Mouse (Mus musculus) thymus, postnatal 10 days (tissue): ENCODE results near the gene Rap1gap.
A peak's percentile ranks its signal among the peaks of the same experiment; 100 is the strongest.

Source experiments
- DNase-seq, 2 experiments: peaks; one replicate each; pipeline ENCODE4 v3.0.0; 2021; ENCODE audit warnings: low spot score in 2 of 2

The Rap1gap gene

DNA sequence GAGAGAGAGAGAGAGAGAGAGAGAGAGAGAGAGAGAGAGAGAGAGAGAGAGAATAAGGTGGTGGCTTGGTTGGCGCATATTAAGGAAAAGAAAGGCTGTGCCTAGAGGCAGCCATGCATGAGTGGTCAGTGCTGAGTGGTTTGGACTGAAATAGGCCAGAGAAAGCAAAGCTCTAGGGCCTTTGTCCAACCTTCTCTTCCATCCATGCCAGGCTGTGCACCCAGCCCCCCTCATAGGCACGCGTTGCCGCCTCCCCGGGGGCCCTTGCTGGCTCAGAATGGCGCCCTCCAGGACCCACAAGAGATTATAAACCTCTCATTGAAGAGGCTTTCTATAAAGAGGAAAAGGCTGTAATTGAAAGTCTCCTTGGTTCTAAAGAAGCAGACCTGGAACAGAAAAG lies 3.0 kb upstream of the Rap1gap start:
- DNase-seq = no peak

DNA sequence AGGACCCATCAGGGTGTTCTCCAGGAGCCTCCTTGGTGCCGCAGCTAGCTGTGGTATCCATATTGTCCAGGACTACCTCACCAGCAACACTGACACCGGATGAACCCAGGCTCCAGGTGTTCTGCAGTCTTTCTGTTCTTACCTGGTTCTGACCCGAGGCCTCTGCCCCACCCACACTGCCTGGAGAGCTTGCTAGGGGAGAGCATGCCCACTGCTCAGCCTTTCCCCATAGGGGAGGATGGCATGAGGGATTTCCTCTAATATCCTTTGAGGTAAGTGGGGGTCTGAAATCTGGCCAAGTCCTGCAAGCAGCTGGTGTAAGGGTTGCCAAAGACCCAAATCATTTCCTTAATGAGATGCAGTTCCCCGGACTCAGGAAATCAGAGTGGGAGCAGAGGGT lies 1.0 kb upstream of the Rap1gap start:
- DNase-seq = no peak

DNA sequence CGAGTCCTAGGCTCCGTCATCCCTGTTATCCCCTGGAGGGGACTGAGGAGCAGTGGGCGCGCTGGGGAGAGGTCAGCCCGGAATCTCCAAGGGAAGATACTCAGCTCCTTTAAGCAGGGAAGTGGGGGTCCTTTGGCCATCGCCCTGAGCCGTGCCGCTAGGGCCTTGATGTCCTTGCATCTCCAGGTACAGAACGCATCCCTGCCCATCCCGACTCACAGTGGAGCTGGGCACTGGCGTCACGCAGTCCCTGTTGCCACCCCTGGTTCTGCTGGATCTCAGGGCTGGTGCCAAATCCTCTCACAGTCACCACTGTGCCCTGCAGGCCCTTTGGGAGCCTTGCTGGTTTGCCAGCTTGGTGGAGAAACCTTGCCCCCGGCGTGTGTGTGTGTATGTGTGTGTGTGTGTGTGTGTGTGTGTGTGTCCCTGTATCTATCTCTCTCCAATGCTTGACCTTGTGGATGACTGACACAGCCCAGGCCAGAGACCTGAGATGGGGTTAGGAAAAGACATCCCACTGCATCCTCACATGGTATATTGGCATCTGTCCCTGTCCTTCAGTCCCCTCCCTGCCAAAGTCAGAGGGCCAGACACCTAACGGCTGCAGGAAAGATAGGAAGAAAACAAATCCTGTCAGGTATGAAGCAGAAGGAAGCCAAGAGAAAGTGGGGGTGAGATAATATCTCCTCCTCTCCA lies 602 bp downstream of the Rap1gap start:
- DNase-seq = no peak

DNA sequence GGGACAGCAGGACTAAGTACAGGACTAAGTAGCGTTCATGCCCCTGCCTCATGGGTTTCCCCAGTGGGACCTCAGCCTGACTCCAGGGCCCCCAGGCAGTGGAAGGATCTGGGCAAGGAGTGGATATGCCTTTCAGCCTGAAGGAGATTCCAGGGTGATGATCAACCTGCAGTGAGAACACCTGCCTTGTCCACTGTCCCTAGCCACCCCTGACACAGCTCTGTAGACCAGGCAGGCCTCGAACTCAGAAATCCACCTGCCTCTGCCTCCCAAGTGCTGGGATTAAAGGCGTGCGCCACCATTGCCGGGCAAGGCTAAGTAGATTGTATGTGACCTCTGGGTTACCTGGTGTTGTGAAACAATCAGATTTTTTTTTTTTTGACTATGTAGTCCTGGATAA lies 1.3 kb downstream of the Rap1gap start:
- DNase-seq = no peak

DNA sequence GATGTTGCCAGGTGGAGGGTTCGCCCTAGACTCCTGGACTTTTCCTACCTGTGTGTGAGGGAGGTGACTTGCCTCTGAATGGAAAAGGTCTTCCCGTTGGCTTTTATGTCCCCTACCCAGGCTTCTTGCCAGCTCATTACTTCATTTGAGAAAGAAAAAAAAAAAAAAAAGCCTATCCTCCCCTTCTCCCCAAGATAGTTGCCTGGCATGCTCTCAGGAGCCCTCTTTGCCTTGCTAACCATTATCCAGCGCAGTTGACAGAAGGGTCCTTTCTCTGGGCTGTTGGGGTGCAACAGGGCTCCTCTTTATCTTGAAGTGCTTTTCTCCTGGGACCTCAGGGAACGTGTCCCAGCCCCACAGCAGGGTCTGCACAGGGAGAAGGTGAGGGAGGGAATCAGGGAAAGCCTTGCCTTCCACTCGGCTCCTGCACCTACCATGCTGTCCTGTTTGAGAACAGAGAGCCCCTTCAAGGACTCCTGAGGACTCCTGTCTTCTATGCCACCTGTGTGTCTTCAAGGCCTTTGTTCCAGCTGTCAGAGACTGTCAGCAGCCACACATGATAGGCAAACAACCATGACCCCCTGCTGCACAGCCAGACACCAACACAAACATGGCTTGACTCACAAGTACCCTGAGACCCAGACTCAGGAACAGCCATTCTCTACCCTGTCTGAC lies 1.9 kb downstream of the Rap1gap start:
- DNase-seq = no peak

DNA sequence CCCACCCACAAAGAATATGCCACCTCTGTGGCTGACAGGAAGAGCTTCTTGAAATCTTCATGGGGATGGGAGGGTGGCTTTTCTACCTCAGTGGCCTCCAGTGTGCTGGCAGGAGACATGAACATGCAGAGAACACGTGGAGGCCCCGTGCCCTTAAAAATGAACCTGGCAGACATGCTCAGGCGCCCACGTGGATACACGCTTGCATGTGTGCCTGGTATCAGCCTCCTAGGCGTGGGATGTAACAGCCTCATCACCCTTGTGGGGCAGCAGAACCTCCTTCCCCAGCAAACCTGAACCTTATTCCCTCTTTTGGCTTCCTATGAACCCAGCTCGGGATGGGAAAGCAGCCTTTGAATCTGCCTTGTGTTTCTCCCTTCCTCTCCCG lies 2.4 kb downstream of the Rap1gap start:
- no peak for DNase-seq

DNA sequence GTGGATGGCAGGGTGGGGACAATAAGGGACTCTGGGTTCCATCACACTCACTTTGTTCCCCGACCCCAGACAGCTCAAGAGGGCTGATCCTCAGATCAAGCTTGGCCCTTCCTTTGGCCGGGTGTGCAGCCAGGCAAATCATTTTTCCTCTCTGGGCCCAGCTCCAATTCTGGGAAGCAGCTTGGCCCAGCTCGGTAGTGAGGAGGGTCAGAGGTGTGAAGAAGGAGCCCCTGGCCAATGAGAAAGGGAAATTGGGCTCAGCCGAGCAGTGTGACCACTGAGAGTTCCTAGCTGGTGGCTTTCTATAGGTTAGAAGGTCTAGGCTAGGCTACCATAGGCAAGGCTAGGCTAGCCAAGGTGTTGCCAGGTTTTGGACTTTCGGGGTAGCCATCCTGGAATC lies 3.2 kb downstream of the Rap1gap start:
- no peak for DNase-seq

DNA sequence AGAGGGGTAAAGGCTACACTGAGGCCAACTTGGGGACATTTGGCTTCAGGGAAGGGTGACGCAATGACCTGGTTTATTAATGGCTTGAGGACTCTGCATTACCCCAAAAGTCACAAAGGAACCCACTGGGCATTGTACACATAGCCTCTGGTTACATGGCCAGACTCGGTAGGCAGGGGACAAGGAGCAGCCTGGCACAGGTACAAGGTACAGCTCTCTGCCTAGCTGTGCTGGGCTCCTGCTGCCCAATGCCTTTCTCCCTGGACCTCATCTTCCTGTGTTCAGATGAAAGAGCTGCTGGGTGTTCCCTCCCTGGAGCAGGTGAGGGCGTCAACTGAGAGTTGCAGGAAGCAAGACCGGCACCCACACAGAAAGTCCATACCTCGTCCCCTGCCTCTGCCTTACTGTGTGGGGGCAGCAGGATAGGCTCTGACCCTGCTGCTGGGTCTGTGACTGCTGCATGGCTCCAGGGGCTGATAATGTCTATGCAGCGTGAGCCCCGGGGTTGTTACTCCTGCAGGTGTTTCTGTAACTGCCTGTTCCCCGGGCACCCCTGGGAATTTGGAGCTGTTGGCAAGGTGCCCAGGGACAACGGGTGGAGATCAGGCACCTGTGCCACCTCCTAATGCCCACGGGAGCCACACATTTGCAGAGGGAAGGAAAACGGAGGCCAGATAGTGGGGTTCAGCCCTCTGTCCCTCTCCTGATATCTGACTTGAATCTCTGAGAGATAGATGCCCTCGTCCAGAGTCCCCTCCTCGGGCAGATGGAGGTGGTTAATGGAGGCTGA lies 7.4 kb downstream of the Rap1gap start:
- no peak for DNase-seq

DNA sequence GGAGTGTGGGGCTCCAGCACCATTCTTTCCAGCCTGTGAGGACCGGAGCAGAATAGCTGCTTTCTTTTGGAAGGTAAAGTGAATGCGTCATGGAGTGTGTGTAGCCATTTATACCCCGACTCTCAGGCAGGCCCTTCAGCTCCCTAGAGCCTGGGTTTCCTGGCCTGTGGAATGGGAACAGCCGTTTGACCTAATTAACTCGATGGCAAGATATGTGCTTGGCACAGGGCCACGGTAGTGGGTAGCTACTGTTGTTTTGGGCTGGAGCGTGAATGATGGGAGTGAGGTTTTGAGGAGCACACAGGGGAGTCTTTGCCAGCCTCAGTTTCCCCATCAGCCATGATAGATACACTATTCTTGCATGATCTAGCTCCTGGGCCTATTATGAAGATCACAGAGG lies 11.0 kb downstream of the Rap1gap start:
- no peak for DNase-seq

DNA sequence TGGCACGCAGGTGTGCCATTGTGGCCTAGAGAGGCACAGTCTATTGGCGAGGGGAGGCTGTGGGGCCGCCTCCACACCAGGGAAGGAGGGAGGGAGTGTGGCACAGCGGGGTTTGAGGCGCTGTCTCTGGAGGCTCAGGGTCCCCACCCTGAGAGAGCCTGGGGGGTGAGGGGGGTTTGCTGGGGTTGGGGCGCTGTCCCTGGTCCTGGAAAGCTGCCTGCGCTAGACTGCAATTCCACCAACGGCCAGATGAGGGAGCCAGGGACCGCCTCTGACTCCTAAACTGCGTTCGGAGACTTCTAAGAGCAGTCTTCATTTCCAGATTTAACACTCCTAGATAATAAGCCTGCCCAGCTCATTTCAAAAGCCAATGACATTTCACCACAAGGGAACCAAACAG lies 11.5 kb downstream of the Rap1gap start:
- DNase-seq = peak; percentile 38 to 72

DNA sequence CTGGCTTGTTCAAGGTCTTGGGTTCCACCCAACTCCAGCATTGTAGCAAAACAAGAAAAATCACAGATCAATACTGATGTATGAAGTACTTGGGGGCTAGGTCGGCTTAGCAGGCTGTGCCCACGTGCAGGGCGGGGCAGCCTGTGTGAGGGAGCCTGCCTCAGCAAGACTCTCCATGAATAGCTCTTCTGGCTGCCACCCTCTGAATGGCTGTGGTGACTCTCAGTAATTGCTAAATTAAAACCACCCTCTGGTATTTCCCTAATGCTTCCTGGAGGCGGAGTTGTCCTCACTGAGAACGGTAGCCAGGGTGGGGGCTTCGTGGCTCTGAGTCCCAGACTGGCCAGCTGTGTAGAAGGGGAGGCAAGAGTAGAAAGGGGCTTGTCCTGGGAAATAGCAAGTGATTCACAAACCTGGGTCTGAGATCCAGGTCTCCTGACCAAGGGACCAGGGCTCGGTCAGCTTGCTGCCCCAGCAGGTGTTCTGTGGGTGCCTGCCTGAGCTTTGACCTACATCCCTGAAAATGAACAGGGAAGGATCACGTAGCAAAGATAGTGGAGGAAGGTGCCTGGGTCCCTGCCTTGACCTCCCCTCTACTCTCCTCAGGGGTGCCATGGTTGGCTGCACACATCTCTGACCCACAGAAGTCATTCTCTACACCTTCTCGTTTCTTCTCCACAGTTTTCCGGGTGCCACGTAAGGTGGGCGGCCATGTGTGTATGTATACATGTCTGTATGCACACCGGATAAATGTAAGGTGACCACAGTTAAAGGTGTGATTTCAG lies 12.4 kb downstream of the Rap1gap start:
- DNase-seq = no peak

DNA sequence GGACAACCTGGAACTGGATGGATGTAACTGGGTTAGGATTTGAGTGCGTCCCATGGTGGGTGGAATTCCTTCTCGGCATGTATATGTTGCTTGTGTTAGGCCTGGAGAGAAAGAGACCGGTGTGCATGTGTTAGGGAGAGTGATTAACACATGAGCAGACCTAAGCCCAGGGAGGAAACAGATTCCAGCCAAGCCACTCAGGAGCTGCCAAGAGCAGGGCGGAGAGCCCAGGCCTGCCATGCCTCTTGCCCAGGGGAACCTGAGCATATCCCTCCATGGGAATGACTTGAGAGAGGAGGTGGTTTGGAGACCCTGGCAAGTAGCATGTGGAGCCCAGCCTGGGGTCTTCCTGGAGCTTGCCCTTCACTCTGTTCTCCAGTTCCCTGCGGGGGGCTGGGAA lies 13.4 kb downstream of the Rap1gap start:
- DNase-seq = no peak

DNA sequence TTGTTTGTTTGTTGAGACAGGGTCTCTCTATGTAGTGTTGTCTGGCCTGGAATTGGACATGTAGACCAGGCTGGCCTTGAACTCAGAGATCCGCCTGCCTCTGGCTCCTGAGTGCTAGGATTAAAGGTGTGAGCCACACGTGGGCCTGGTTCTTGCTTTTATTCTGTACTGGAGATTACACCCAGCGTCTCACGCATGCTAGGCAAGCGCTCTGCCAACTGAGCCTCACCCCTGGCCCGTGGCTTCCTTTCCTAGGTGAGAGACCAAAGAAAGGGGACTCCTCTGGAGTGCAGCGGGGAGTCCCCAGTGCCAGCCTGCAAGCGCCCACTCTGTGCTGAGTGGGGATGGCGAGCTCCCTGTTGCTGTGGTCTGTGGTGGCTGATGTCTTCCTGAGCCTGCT lies 14.0 kb downstream of the Rap1gap start:
- no peak for DNase-seq

DNA sequence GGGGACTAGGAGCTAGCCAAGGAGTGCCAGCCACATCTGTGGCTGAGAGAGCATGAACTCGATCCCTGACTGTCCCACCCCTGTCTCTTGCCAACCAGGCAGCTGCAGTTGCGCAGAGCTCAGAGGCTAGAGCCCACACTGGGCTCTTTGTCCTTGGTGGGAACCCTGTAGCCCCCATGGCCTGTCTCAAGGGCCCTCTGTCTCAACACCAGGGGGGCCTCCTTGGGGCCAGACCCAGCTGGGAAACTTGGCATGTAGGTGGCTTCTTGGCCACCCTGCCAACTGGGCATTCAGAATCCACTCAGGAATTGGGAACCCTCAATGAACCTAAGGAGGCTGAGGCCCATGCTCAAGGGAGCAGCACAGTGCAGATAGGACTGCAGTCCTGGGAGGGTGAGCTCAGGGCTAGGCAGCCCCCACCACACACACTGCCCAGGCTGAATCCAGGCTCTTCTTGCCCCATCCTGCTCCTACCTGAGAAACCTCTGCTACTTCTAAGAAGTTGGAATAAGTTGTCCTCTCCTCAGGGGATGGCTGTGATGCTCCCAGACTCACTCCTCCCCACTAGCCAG lies 15.5 kb downstream of the Rap1gap start:
- DNase-seq = no peak

DNA sequence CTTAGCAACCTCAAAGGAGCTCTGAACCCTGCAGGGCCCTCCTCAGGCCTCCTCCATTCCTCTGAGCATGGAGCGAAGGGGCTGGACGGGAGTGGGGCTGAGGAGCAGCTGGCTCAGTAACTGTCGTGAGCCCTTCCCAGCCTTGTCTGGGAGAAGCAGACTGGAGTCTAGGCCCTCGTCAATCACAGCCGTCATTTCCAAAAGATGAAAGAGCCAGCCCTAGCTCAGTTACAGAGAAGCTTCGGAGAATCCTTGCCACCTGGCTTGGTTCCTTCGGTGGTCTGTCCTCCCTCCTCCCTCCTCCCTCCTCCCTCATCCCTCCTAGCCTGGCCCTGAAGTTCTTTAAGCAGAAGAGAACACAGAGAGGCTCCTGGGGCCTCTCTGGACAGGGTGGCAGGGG lies 16.2 kb downstream of the Rap1gap start:
- no peak for DNase-seq

DNA sequence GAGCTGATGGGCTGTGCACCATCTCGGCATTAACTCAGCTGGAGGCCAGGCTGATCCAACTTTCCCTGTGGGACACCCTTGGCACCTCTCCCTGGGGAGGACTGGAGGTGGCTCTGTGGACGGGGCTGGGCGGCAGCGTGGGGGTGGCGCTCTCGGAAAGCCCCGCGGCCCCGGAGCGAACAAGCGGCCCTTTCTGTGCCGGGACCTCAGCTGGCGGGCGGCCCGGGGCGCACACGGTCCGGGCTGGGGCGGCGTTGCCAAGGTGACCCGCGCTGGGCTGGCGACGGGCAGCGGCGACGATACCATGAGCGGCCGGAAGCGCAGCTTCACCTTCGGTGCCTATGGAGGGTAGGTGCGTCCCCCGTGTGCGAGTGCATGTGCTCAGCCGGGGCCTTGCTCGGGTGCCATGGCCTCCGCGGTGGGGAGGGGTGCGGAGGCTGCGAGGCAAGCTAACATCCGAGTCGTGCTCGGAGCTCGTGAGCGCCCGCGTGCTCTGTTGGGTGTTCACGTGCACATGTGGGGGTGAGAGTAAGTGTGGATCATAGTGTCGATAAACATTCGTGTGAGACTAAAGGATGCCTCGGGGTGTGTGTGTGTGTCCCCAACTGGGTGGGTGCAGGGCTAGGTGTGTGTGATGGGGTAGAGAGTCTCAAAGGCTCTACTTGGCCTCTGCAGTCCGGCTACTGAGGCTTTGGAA lies 17.0 kb downstream of the Rap1gap start:
- DNase-seq = no peak

DNA sequence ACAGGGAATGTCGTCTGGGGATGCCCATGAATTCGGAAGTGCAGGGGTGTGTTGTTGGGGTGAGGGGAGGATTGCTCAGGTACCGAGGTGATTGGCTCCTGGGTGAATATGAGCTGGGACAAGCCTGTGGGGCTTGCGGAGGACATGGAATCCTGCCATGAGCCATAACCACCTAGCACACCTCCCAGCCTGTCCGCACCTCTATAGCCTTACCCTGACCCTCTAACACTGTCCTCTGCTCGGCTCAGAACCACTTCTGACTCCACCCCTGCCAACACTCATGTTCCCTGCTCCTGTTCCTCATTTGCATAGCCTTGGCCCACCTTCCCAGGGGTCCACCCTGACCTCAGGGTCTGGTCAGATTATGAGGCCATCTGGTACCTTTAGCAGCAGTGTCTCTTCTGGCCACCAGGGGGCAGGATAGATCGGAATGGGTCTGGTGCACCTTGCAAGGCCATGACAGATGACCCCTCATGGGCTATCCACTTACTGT lies 18.5 kb downstream of the Rap1gap start:
- peak in 1 of 2 experiments; percentile 24 for DNase-seq

DNA sequence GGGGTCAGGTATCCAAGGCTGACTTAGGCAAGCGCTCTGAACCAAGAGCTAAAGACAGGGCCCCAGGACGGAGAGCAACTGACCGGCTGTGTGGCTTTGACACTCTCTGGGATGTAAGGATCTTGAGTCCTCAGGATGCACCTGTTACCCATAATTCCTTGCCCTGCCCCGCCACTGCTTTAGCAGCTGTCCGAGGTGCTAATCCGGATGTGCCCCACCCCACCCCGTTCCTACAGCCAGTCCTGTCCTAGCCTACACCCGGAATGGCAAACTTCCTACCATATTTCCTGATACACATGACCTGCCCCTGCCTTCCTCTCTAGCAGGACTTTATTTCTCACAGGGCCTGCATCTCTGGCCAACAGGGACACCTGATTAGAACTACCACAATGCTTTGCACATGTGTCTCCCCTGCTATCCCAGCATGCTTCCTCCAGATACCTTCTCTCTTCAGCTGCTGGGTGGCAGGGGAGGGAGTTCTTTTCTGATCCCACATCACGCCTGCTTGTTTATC lies 20.4 kb downstream of the Rap1gap start:
- no peak for DNase-seq

DNA sequence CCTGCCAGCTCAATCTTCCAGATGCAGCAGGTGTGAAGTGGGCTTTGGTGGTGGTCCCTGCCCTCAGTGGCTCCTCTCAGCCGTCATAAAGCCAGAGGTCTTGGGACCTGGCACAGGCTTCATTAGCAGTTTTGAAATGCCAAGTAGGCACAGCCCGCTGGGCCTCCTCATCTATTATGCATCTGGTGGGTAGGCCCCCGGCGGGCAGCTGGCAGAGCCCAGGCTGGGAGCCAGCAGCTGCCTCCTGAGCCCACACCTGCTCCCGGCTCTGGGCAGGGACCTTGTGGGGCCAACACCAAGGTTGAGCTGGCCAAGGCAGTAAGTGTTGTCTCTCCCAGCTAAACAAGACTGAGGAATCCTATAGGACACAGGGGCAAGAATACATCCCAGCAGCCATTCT lies 21.8 kb downstream of the Rap1gap start:
- no peak for DNase-seq

DNA sequence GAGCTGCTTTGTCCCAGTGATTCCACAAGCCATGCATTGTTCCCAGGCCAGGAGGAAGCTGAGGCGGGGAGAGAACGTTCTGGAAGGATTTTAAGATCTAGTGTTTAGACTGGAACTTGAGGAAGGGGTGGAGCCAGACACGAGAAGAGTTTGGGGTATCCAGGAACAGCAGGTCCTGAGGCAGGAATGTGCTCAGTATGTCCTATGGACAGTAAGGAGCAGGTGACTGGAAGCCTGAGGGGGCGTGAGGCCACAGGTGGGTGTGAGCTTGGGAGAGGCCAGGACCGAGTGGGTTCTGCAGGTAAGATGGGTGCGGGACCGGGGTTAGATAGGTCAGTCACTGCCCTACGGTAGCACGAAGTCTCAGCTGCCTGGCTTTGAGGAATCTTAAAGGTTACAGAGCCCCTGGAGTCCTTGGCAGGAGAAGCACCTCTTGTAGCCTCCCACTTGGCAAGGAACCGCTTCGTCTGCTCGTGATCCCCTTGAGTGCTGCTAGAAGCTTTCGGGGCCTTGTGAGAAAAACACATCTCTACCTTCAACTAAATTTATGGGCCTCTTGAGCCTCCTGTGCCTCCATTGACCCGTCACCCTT lies 22.8 kb downstream of the Rap1gap start:
- no peak for DNase-seq
